Mouse (Mus musculus) ES-E14 (cell line): ENCODE results near the gene Anks1b. TPM values are rescaled to one million over a fixed set of nuclear protein-coding genes. Genes with fewer than 3 reads are reported as not detected.

Experiments
- DNase-seq: peaks from one replicate; pipeline ENCODE4 v3.0.0-alpha.2; 2013; ENCODE audit warnings: low read depth, low spot score
- H3K27ac ChIP-seq: 2 replicates; pipeline ENCODE4 v1.5.1; 2012; ENCODE audit warnings: low read depth, mild to moderate bottlenecking, low read length, moderate library complexity, mixed read lengths; ENCODE audit not compliant: poor library complexity, insufficient read depth, severe bottlenecking
- H3K36me3 ChIP-seq: 2 replicates; pipeline ENCODE4 v1.6.1; 2012; ENCODE audit warnings: mild to moderate bottlenecking, low read length, moderate library complexity, mixed read lengths; ENCODE audit not compliant: control insufficient read depth, poor library complexity, insufficient read depth, severe bottlenecking
- H3K4me1 ChIP-seq, 2 experiments: fragments of 150-350 bp in 1 of 2; sonication (generic) in 1 of 2; 2 replicates each; pipeline ENCODE4 v1.6.1; 2012; ENCODE audit warnings: low read length in 2 of 2, mild to moderate bottlenecking in 1 of 2, mixed read lengths in 1 of 2; ENCODE audit not compliant: control insufficient read depth in 2 of 2, insufficient read depth in 2 of 2, poor library complexity in 1 of 2
- H3K4me3 ChIP-seq, 2 experiments: fragments of 150-350 bp in 1 of 2; sonication (generic) in 1 of 2; 2 replicates each; pipeline ENCODE4 v1.5.1; 2012; ENCODE audit warnings: low read length in 2 of 2, low read depth in 1 of 2, mild to moderate bottlenecking in 1 of 2, mixed read lengths in 1 of 2; ENCODE audit not compliant: insufficient read depth in 1 of 2, poor library complexity in 1 of 2, severe bottlenecking in 1 of 2
- H3K9ac ChIP-seq: 2 replicates; pipeline ENCODE4 v1.6.1; 2012; ENCODE audit warnings: low read depth, mild to moderate bottlenecking, low read length, mixed read lengths; ENCODE audit not compliant: poor library complexity, insufficient read depth, severe bottlenecking
- H3K9me3 ChIP-seq: fragments of 150-350 bp; sonication (generic); 2 replicates; pipeline ENCODE4 v1.6.1; 2012; ENCODE audit warnings: low read depth, mild to moderate bottlenecking, low read length; ENCODE audit not compliant: control insufficient read depth, insufficient read depth
- CHD2 ChIP-seq: IDR thresholded peaks from 2 replicates; pipeline ENCODE4 v1.6.1; 2014; ENCODE audit warnings: mild to moderate bottlenecking, low read depth, low read length, inconsistent platforms
- HCFC1 ChIP-seq: IDR thresholded peaks from 2 replicates; pipeline ENCODE4 v1.6.1; 2012; ENCODE audit warnings: low read length, inconsistent platforms, borderline replicate concordance; ENCODE audit not compliant: insufficient read depth
- MAFK ChIP-seq: IDR thresholded peaks from 2 replicates; pipeline ENCODE4 v1.6.1; 2014; ENCODE audit warnings: mild to moderate bottlenecking, low read depth, low read length, inconsistent platforms; ENCODE audit not compliant: insufficient read depth
- ZC3H11A ChIP-seq: IDR thresholded peaks from 2 replicates; pipeline ENCODE4 v1.6.1; 2012; ENCODE audit warnings: low read depth, mild to moderate bottlenecking, inconsistent platforms, low read length, borderline replicate concordance
- ZNF384 ChIP-seq: IDR thresholded peaks from 2 replicates; pipeline ENCODE4 v1.6.1; 2012; ENCODE audit warnings: low read depth, low read length, inconsistent platforms
- in situ Hi-C, 2 experiments: fragments of 600-800 bp; cut with MboI; formaldehyde crosslinking; loops; one replicate each; pipeline ENCODE4 v1.15.1; 2025; ENCODE audit warnings: low sequenced_read_pairs in 2 of 2, inconsistent platforms in 1 of 2; ENCODE audit not compliant: unreplicated experiment in 2 of 2
- total RNA-seq: library from RNA; depleted of rRNA; stranded (reverse); fragments of 300-350 nt; gene quantifications from 2 replicates; pipeline ENCODE4 v1.2.3, GENCODE M21; 2012

Gene Anks1b
- total RNA-seq, 1 experiment: 2.6 TPM

- H3K9me3 ChIP-seq: no peaks in the 10 kb centered on the region
- no peaks in the 10 kb centered on the region for H3K36me3 ChIP-seq
- no peak for DNase-seq
- H3K4me1 ChIP-seq: 0 out of 4 replicates have a peak, but pooled peaks cover 0 to 2% of the 10 kb centered on the region in 2 experiments
- in situ Hi-C loops: no loop called here
- TF ChIP-seq CHD2 (no peak), MAFK (no peak), ZC3H11A (no peak), ZNF384 (no peak), HCFC1 (no peak)
- H3K27ac ChIP-seq: no peak overlapping the region; the same call in 1 of the 2 replicates
- H3K4me3 ChIP-seq: no peak overlapping the region
- H3K9ac ChIP-seq: no peak overlapping the region
Observed at GRCm38 (mm10) chr10:90809911-90810590, 936.7 kb downstream of the Anks1b start.

GRCm38 (mm10) chr10:90811446-90811845, 938.1 kb downstream of the Anks1b start:
- DNase-seq: no peak
- Histone ChIP-seq H3K4me3 (no peak overlapping the region), H3K36me3 (no peaks in the 10 kb centered on the region), H3K4me1 (0 out of 4 replicates have a peak, but pooled peaks cover 0 to 2% of the 10 kb centered on the region in 2 experiments), H3K9me3 (no peaks in the 10 kb centered on the region), H3K27ac (no peak overlapping the region), H3K9ac (no peak overlapping the region)
- in situ Hi-C loops: no loop called here
- TF ChIP-seq CHD2: no peak
- TF ChIP-seq MAFK: no peak
- no peak for TF ChIP-seq ZNF384
- no peak for TF ChIP-seq HCFC1
- no peak for TF ChIP-seq ZC3H11A

- in situ Hi-C loops: no loop called here
- 0 out of 4 replicates have a peak, but pooled peaks cover 0 to 2% of the 10 kb centered on the region in 2 experiments for H3K4me1 ChIP-seq
- no peaks in the 10 kb centered on the region for H3K9me3 ChIP-seq
- no peak for TF ChIP-seq ZNF384
- TF ChIP-seq CHD2: no peak
- TF ChIP-seq HCFC1: no peak
- no peak for TF ChIP-seq ZC3H11A
- no peak for TF ChIP-seq MAFK
- no peak overlapping the region for H3K4me3 ChIP-seq
- H3K36me3 ChIP-seq: no peaks in the 10 kb centered on the region
- no peak overlapping the region for H3K9ac ChIP-seq
- DNase-seq: no peak
- no peak overlapping the region for H3K27ac ChIP-seq
Observed at GRCm38 (mm10) chr10:90813326-90813725, 940.0 kb downstream of the Anks1b start.

GRCm38 (mm10) chr10:90814412-90814811, 941.1 kb downstream of the Anks1b start:
- in situ Hi-C loops: no loop called here
- TF ChIP-seq MAFK (no peak), HCFC1 (no peak), CHD2 (no peak), ZC3H11A (no peak), ZNF384 (no peak)
- Histone ChIP-seq H3K4me3 (no peak overlapping the region), H3K9ac (no peak overlapping the region), H3K4me1 (0 out of 4 replicates have a peak, but pooled peaks cover 0 to 2% of the 10 kb centered on the region in 2 experiments), H3K36me3 (no peaks in the 10 kb centered on the region), H3K9me3 (no peaks in the 10 kb centered on the region), H3K27ac (no peak overlapping the region)
- no peak for DNase-seq
